Mouse (Mus musculus): ENCODE data around the gene Mpg. TPM values are rescaled to one million over a fixed set of nuclear protein-coding genes. Genes with fewer than 3 reads are reported as not detected.
A peak's percentile ranks its signal among the peaks of the same experiment; 100 is the strongest.

Mpg gene
- total RNA-seq, 2 experiments from 2014 or later = 8.9 to 11.1 TPM

DNA sequence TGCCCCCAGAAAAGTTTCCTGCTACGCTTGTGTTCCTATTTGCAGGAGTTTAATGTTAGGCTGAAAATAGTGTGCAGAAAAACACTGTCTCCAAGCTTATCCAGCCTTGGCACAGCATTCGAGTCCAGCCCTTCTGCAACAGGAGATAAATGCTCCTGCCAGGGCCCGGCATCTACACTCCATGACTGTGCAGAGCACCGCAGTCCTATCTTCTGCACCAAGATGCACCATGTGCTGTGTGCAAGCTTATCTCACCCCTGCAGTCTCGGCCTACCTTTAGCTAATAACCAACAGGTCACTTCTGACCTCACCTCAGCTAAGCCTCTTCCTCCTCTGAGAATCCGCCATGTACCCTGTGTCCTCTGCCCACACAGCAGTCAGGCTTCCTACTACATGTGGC lies 19.3 kb downstream of the Mpg start:
- ATAC-seq (replicated peaks; ENCODE audit: low FRiP score, low TSS enrichment, poor library complexity, severe bottlenecking) = peak; percentile 92

DNA sequence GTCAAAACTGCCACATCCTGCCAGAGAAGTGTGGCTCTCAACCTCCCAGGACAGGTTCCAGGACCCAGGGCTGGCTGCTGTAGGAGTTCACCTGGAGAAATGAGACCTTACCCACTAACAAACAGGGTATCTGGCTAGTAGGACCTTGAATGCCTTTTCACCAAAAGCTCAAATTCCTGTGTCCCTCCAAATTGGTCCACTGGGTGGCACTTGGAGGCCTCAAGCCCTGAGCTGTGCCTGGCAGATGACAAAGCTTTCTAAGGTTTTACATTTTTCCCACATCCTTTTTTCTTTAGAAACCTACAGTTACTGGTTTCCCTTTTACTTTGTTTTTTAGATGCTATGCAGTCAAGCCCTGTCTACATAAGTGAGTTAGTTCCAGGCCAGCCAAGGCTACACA lies 20.8 kb downstream of the Mpg start:
- ATAC-seq (replicated peaks; ENCODE audit: low FRiP score, low TSS enrichment, poor library complexity, severe bottlenecking) = 0 out of 2 replicates have a peak, but pooled peaks have one; percentile 37

DNA sequence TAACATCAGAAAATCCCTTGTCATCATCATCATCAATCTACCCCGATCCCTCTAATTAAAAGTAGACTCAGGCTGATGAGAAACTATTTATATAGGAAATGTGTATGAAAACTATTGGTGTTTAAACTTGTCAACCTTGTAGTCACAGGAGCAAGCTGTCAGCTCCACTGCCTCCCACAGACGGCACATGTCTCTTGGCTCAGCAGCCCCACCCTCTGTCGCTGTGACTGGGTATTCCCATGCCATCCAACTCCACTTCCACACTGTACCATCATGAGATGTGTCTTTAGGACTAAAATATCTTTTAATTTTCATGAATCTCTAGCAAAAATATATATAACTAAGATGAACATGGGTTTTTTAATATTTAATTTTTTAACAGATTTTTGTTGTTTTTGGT lies 22.0 kb downstream of the Mpg start:
- no peak for ATAC-seq (replicated peaks; ENCODE audit: low FRiP score, low TSS enrichment, poor library complexity, severe bottlenecking)

DNA sequence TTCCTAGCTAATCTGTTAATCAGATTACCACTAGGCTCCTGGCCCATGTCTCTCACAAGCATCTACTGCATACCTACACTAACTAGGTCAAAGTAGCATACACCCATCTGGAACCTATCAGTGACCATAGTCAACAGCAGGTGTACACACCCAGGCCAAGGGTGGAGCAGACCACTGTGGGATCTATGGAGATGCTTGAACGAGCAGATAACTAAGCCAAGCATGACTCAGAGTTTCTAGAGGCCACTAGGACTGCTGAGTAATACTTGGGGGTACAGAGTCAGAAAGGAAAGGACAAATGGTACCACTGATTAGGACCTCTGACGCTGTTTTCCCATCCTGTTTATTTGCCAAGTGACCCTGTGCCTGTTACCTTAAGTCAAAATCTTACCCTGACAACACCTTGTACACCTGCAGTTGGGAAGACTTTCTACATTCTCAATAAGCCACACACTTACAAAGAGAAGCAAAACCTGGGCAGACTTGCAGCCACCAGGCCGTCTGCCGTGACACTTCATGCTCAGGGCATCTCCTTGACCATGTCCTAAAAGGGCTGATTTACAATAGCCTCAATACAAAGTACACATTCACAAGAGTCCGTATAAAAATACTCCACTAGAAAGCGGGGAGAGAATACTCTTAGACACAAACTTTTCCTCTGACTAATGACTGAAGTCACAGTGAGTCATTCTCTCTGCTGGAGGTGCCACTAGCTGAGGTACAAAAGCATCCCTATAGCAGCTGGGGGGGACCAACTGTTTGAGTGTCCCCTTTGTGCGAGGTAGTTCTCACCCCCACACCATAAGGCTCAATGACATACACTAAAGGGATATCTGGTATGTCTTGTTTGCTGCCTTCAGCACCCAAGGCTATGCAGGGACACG lies 24.8 kb downstream of the Mpg start:
- ATAC-seq (replicated peaks; ENCODE audit: low FRiP score, low TSS enrichment, poor library complexity, severe bottlenecking) = peak; percentile 88

DNA sequence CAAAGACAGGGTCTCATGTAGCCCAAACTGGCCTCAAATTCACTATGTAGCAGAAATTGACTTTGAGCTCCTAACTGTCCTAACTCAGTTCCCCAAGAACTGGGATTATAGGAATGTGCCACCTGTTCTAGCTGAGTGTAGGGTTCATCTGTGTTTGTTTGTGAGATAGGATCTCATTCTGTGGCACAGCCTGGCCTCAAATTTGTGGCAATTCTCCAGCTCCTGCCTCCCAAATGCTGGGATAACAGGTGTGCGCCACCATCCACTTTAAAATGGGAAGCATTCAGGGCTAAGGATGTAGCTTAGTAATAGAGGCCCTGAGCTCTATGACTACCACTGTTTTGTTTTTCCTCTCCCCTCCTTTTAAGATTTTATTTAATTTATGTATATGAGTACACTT lies 26.8 kb downstream of the Mpg start:
- no peak for ATAC-seq (replicated peaks; ENCODE audit: low FRiP score, low TSS enrichment, poor library complexity, severe bottlenecking)

DNA sequence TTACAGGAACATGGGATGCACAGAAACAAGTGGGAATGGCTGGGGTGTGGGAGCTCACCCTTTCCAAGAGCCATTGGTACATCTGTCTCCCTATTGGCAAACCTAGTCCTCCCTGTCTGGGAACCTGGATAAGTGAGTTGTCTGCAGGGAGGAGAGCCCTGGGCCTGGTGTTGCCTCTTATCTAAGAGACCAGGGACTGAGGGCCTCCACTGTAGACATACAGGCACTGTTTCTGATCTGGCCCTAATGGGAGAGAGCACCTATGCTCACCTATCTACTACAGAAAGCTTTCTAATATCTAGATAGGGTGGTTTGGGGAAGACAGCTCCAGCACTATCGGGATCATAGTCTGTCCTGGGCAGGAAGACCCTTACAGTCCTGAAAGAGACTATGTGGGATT lies 29.8 kb downstream of the Mpg start:
- peak; percentile 97 for ATAC-seq (replicated peaks; ENCODE audit: low FRiP score, low TSS enrichment, poor library complexity, severe bottlenecking)

DNA sequence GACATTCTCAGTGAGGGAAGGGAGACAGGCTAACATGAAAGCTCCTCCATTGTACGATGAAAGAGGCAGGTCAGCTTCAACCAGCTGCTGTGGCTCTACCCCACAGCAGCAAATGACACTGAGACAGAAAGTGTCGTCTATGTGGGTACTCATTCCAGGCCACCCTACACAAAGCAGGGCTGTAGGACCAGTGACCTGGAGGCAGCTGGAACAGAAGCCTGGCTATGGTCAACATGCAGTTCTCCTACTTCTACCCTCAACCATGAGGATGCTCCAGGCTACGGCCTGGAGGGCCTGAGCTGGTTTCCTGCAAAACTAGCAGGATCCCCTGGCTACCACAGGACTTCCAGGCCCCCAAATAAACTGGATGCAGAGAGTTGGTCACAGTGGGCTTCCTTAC lies 30.3 kb downstream of the Mpg start:
- peak; percentile 11; the same call in 1 of the 2 replicates for ATAC-seq (replicated peaks; ENCODE audit: low FRiP score, low TSS enrichment, poor library complexity, severe bottlenecking)

DNA sequence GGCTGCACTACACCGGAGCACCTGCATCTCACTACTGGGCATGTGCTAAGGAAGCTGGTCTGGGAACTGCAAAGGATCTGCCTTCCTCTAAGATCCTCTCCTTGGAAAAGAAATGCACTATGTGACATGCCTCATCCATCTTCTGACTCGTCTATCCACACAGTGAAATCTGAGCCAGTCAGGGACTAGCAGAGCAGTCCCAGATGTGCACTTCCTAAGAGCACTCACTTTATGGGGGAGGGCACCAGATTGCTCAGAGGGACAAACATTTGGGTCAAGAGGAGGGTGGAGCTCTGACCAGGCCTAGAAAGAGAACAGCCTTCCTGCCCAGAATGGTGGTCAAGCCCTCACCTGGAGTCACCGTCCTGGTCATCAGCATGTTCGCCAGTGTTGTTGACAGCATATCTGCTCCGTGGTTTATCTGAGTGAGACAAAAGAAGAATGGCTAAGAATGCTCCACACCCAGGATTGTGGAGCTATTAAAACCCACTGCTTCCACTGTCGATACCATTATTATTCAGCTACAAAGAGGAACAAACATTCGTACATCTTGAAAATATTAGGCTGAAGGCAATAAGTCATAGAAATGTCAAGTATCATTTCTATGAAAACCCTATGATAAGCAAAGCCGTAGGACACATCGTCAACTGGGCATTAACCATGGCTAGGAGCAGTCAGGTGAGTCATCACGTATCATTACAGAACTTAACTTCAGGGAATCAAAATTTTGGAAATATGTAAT lies 36.5 kb downstream of the Mpg start:
- ATAC-seq (replicated peaks; ENCODE audit: low FRiP score, low TSS enrichment, poor library complexity, severe bottlenecking) = no peak

DNA sequence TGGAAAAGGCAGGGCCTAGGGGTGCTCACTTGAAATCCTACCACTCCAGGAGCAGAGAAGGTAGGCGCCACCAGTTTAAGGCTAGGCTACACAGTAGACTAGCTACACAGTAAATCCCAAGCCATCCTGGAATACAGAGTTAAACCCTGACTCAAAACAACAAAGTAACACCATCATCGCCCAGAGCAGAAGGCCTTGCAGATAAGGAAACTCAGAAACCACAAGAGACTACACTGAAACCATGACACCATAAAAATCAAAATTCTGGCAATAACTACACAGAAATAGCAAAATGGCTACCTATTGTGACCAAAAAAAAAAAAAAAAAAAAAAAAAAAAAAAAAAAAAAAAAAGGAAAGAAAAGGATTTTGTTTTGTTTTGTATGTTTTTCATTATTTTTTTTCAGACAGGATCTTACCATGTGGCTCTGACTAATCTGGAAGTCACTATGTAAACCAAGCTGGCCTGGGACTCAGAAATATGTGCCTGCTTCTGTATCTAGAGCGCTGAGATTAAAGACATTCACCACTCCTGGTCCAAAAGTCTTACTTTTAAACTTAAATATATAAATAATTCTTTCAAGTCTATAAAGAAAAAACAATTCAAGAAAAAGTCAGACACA lies 38.9 kb downstream of the Mpg start:
- ATAC-seq (replicated peaks; ENCODE audit: low FRiP score, low TSS enrichment, poor library complexity, severe bottlenecking) = peak; percentile 78

DNA sequence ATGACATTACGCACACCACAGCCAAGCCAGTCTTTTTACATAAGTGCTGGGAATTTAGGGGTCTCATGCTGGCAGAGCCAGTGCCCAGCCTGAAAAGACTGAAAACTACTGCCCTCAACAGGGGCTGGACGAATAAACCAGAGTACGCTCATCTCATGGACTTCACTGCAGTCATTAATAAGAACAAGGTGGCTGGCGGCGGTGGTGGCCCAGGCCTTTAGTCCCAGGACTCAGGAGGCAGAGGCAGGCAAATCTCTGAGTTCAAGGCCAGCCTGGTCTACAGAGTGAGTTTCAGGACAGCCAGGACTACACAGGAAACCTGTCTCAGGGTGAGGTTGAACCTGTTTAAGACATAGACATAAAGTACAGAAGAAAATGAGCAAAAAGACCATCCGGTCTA lies 39.9 kb downstream of the Mpg start:
- ATAC-seq (replicated peaks; ENCODE audit: low FRiP score, low TSS enrichment, poor library complexity, severe bottlenecking) = no peak

DNA sequence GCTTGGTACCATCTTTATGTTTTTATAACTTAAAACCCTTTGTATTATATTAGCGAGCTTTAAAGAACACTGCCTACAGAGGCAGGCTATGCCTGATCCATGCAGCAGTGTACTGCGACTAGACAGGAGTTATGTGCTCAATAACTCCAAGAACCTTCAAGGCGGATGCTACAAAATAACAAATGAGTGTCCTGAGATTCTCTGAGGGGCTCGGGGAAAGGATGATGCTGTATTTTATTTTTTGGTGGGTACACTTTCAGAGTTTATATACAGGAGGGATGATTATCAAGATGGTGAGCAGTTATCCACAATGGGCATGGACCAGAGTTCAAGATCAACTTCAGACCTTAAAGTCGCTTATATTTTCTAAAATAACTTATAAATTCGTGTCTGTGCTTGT lies 40.5 kb downstream of the Mpg start:
- ATAC-seq (replicated peaks; ENCODE audit: low FRiP score, low TSS enrichment, poor library complexity, severe bottlenecking) = no peak

DNA sequence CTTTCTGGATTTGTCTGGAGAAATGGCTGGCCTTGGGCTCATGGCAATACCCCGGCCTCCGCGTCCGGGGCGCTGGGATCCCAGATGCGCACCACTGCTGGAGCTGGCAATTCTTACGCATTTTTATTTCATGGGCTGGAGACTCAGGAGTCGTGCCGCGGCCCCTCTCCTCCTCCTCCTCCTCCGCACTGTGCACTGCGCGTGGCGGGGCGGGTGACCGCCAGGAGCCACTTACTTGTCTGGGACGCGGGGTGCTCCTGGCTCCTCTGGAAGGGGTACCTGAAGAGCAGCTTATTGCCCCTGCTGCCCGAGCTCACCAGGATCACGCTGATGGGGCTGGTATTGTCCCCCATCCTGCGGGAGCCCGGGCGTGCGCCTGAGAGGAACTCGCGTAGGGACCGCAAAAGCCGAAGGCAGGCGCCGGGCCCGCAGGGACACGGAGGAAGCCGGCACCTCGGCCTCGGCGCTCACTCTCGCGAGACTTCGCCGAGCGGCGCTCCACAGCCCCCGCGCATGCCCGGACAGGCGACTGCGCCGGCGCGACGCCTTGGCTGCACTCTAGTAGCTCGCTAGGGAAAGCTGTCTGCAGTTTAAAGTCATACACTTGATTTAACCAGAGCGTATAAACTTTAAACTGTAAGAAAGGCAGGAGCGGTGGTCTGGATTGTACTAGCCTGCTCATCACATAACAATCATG lies 41.0 kb downstream of the Mpg start, which contains the start of gene Nprl3:
Gene Nprl3, minus strand, starts transcription at position 520 of the 697 bp plus-strand sequence.
- ATAC-seq (replicated peaks; ENCODE audit: low FRiP score, low TSS enrichment, poor library complexity, severe bottlenecking) = peak; percentile 79

DNA sequence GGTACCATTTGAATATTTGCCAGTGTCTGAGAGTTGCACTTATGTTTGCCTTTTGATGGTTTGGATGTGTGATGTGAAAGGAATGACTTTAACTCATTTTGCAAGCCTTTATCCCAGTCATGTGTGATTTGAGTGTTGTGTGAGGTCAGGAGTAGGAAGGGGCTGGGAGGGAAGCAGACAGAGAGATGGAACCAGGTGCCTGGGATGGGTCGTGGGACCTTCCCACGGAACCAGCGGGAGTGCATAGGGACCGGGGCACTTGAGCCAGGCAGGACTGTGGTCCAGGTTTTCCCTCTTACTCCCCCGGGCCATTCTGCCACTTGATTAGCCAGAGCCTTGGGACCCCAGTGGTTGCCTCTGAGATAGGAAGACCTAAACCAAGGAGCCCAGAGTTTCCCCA lies 41.7 kb downstream of the Mpg start:
- ATAC-seq (replicated peaks; ENCODE audit: low FRiP score, low TSS enrichment, poor library complexity, severe bottlenecking) = no peak

DNA sequence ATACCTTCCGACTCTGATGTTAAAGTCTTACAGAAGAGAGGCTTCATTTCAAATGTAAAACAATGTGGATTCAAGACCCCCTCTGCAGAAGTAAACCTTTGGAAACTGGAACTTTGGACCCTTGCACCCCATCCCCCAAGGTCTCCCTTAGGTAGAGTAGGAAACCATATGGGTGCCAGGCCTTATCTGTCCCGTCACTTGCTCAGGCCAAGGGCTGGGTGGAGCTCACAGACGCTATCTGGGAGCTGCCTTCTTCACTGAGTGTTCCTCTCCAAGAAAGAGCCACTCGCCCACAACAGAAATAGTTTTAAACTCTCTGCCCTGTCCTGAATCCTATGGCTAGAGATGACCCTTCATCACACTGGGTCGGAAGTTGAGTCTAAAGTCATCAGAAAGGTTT lies 42.6 kb downstream of the Mpg start:
- peak; percentile 84 for ATAC-seq (replicated peaks; ENCODE audit: low FRiP score, low TSS enrichment, poor library complexity, severe bottlenecking)

DNA sequence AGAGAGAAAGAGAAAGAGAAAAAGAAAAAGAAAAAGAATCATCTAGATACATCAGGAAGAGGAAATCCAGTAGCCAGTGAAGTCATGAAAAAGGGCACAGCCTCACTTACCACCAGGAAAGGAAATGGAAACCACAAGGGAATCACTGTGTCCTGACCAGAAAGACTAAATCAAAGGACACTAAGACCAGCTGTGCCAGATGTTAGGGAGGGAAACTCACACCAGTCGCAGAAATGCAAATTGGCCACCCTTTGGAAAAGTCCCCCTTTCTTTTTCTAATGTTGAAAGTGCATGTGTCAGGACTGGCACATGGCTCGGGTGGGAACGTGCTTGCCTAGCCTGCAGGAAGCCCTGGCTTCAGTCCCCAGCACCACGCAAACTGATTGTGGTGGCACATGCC lies 44.9 kb downstream of the Mpg start:
- no peak for ATAC-seq (replicated peaks; ENCODE audit: low FRiP score, low TSS enrichment, poor library complexity, severe bottlenecking)

DNA sequence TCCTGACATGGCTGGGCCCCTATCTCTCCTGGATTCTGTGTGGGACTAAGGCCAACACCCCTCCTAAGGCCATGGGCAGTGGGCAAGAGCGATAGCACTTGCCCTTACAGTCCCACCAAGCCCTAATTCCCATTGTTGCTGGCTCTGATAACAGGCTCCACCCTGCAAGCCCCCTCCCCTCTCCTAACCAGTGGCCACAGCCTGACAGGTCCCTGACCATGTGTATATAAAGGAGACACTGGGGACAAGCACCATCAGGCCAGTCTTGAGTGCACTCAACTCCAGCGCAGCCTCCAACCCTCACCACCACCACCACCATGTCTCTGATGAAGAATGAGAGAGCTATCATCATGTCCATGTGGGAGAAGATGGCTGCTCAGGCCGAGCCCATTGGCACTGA lies 50.0 kb downstream of the Mpg start, which contains the start of gene Hba-x:
Gene Hba-x, plus strand, starts transcription at position 54 of the 400 bp plus-strand sequence.
- no peak for ATAC-seq (replicated peaks; ENCODE audit: low FRiP score, low TSS enrichment, poor library complexity, severe bottlenecking)

DNA sequence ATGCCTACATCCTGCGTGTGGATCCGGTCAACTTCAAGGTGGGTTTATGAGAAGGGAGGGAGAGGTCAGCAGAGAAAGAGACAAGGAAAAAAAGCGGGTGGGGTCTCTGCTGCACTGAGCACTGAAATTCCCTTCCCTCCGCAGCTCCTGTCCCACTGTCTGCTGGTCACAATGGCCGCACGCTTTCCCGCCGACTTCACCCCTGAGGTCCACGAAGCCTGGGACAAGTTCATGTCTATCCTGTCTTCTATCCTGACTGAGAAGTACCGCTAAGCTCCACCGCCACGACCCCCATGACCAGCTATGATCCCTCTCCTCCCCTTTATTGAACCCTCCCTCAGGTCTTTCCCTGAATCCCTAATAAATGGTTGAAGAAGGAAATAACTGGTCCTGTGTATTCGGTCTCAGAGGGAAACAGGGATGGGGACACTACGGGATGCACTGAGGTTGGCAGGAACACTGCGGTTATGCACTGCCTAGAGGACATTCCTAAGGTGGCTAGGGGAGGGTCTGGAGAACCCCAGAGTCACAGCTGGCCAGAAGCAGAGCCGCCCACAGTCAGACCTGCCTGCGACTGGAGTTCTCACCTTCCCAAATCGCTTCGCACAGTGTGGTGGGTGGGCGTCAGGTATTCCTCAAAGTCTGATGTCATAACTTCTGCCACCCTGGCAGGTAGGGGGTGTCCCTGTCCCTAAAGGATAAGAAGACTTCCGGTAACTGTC lies 51.6 kb downstream of the Mpg start:
- ATAC-seq (replicated peaks; ENCODE audit: low FRiP score, low TSS enrichment, poor library complexity, severe bottlenecking) = no peak

DNA sequence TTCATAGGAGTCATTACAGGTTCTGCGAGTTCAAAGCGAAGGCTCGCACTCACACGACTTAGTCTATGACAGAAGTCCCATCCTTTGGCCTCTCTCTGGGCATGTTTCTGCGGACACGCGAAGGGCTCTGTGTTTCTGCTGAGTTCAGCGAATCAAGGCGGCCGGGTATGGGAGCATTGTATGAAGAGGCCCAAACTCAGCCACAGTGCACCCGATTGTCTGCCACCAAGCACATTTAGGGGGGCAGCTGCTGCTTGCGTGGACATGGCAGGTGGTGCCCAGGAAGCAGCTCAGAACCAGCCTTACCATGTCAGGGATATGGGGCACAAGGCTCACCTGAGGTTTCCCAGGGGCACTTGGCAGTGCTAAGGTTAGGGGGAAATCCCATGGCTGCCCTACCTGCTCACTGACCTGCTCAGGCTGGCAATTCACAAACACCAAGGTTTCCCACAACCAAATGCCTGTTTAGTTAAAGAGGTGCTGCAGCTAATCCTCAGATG lies 52.2 kb downstream of the Mpg start:
- ATAC-seq (replicated peaks; ENCODE audit: low FRiP score, low TSS enrichment, poor library complexity, severe bottlenecking) = no peak

DNA sequence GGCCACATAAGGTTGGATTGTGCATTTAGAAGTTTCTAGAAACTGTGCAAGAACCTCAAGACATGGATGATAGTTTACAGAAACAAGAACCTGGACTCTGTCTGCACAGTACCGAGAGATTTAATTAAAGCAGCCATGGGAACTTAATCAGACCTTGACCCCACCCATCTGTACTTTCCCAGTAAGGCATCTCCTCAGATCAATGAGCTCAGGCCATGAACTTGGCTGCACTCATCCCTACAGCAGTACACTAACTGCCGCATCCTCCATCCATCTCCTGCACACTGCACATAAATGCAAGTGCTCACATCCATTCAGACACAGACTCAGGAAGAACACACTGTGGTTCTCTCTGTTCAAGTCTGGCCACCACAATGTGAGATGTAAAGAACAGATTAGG lies 54.3 kb downstream of the Mpg start:
- ATAC-seq (replicated peaks; ENCODE audit: low FRiP score, low TSS enrichment, poor library complexity, severe bottlenecking) = no peak
